Mouse (Mus musculus) neural tube, embryonic 11.5 days (tissue): ENCODE data around the gene Abca1. TPM values are rescaled to one million over a fixed set of nuclear protein-coding genes. Genes with fewer than 3 reads are reported as not detected.

ENCODE experiments used
- ATAC-seq: fragments of 200-750 bp; cut with Nextera tagmentation; 2 replicates; pipeline ENCODE4 v1.8.0; 2017; ENCODE audit warnings: moderate number of reproducible peaks, mild to moderate bottlenecking, moderate TSS enrichment, moderate library complexity; ENCODE audit not compliant: insufficient read depth, low FRiP score, low TSS enrichment
- DNase-seq: peaks from one replicate; pipeline ENCODE4 v3.0.0-alpha.2; 2015; ENCODE audit warnings: low spot score
- H3K27ac ChIP-seq: fragments of 300-500 bp; sonication (generic); 2 replicates; pipeline ENCODE4 v1.5.1; 2014; ENCODE audit warnings: low read depth, mild to moderate bottlenecking, low read length
- H3K27me3 ChIP-seq: fragments of 300-500 bp; sonication (generic); 2 replicates; pipeline ENCODE4 v1.6.1; 2014; ENCODE audit warnings: mild to moderate bottlenecking, low read length, mixed read lengths; ENCODE audit not compliant: control insufficient read depth, insufficient read depth
- H3K36me3 ChIP-seq: fragments of 300-500 bp; sonication (generic); 2 replicates; pipeline ENCODE4 v1.6.1; 2014; ENCODE audit warnings: mild to moderate bottlenecking, low read length, moderate library complexity, mixed read lengths; ENCODE audit not compliant: control insufficient read depth, insufficient read depth
- H3K4me1 ChIP-seq: fragments of 300-500 bp; sonication (generic); 2 replicates; pipeline ENCODE4 v1.6.1; 2014; ENCODE audit warnings: low read length, mixed read lengths; ENCODE audit not compliant: control insufficient read depth, insufficient read depth
- H3K4me2 ChIP-seq: fragments of 300-500 bp; sonication (generic); 2 replicates; pipeline ENCODE4 v1.6.1; 2014; ENCODE audit warnings: low read depth, mild to moderate bottlenecking, moderate library complexity
- H3K4me3 ChIP-seq: fragments of 300-500 bp; sonication (generic); 2 replicates; pipeline ENCODE4 v1.5.1; 2014; ENCODE audit warnings: low read depth, low read length
- H3K9ac ChIP-seq: fragments of 300-500 bp; sonication (generic); 2 replicates; pipeline ENCODE4 v1.6.1; 2014; ENCODE audit warnings: mild to moderate bottlenecking, low read length
- H3K9me3 ChIP-seq: fragments of 300-500 bp; sonication (generic); 2 replicates; pipeline ENCODE4 v1.6.1; 2016; ENCODE audit warnings: low read length; ENCODE audit not compliant: control insufficient read depth
- WGBS: fragments of 180-500 bp; shearing (Covaris S2); extraction: QIAGEN DNeasy Blood & Tissue Kit; methylation state at CpG from one replicate; pipeline ENCODE4 v1.1.7; 2014; 5-methylcytosine and 5-hydroxymethylcytosine counted together
- polyA plus RNA-seq: library from polyadenylated mRNA; unstranded; fragments of >200 nt; fragmentation: Nextera tagmentation; extraction: Ambion mirVana; gene quantifications from 2 replicates; pipeline ENCODE4 v1.2.1, GENCODE M21; 2014

Gene Abca1
- polyA plus RNA-seq, 1 experiment from 2014 or later, result 11.0 TPM

DNA sequence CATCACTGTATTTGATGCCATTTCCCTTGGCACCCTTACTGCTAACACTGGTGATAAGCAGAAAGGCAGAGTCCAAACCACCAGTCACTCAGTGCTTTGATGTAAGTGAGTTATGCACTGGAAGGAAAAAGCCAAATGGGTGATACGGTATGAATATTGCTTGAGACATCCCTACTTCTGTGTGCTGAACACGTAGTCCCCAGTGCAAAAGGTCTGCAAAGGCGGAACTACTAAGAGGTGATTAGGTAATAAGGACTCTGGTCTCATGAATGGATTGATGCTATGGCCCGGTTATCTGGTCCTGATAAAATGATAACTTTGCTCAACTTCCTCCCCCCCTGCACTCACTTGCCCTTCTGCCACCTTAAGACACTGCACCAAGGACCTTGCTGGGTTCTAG is 26.4 kb upstream of the Abca1 start:
- no peak overlapping the region for H3K4me3 ChIP-seq
- H3K27ac ChIP-seq, result no peak overlapping the region
- no peaks in the 10 kb centered on the region for H3K36me3 ChIP-seq
- no peak for DNase-seq
- 90% methylated on average over 4 of the region's 4 CpGs for WGBS
- H3K27me3 ChIP-seq, result no peaks in the 10 kb centered on the region
- ATAC-seq, result no peak
- H3K9ac ChIP-seq, result no peak overlapping the region
- H3K4me2 ChIP-seq, result no peak overlapping the region
- no peaks in the 10 kb centered on the region for H3K9me3 ChIP-seq
- H3K4me1 ChIP-seq, result no peaks in the 10 kb centered on the region

DNA sequence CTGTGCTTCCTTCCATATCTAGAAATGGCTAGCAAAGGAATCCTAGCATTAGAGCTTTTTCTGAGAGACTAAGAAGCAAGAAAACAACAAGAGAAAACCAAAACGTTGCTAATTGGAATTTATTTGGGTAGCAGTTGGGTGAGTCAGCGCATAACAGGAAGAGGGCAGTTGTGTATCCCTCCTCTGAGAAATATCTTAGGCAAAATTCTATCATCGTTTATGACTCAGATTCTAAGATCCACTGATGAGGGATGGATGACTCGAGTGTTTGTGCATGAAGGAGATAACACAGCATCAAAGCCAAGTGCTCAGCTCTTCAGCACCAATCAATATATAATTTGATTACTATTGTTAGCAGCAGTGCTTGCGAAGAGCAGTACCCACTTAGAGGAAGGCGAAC is 21.8 kb upstream of the Abca1 start:
- no peak for ATAC-seq

GRCm38 (mm10) chr4:53179308-53179820 is 19.7 kb upstream of the Abca1 start:
- H3K4me3 ChIP-seq, result no peak overlapping the region
- H3K27ac ChIP-seq, result no peak overlapping the region
- WGBS, result 67% methylated on average over 10 of the region's 10 CpGs
- H3K9me3 ChIP-seq, result no peaks in the 10 kb centered on the region
- DNase-seq (no peak), ATAC-seq (no peak)
- no peaks in the 10 kb centered on the region for H3K36me3 ChIP-seq
- H3K4me2 ChIP-seq, result no peak overlapping the region
- no peaks in the 10 kb centered on the region for H3K27me3 ChIP-seq
- no peak overlapping the region for H3K9ac ChIP-seq
- H3K4me1 ChIP-seq, result no peaks in the 10 kb centered on the region

More for the DNA sequence above, 21.8 kb upstream of the Abca1 start:
- H3K36me3 ChIP-seq, result no peaks in the 10 kb centered on the region
- WGBS, result 84% methylated on average over 6 of the region's 6 CpGs
- H3K27me3 ChIP-seq, result no peaks in the 10 kb centered on the region
- no peaks in the 10 kb centered on the region for H3K9me3 ChIP-seq
- no peak overlapping the region for H3K4me2 ChIP-seq
- H3K4me3 ChIP-seq, result no peak overlapping the region
- DNase-seq, result no peak
- H3K4me1 ChIP-seq, result no peaks in the 10 kb centered on the region
- no peak overlapping the region for H3K9ac ChIP-seq
- H3K27ac ChIP-seq, result no peak overlapping the region

- no peak for ATAC-seq
- no peaks in the 10 kb centered on the region for H3K27me3 ChIP-seq
- H3K4me3 ChIP-seq, result no peak overlapping the region
- WGBS, result 88% methylated on average over 7 of the region's 7 CpGs
- no peaks in the 10 kb centered on the region for H3K9me3 ChIP-seq
- no peaks in the 10 kb centered on the region for H3K36me3 ChIP-seq
- H3K9ac ChIP-seq, result no peak overlapping the region
- DNase-seq, result no peak
- H3K27ac ChIP-seq, result no peak overlapping the region
- H3K4me1 ChIP-seq, result no peaks in the 10 kb centered on the region
- H3K4me2 ChIP-seq, result no peak overlapping the region
Observed at GRCm38 (mm10) chr4:53178489-53178888, 18.8 kb upstream of the Abca1 start.

GRCm38 (mm10) chr4:53177696-53178095 is 18.0 kb upstream of the Abca1 start:
- DNase-seq (no peak), ATAC-seq (no peak)
- 90% methylated on average over 8 of the region's 8 CpGs for WGBS
- H3K9ac ChIP-seq, result no peak overlapping the region
- no peaks in the 10 kb centered on the region for H3K4me1 ChIP-seq
- no peaks in the 10 kb centered on the region for H3K36me3 ChIP-seq
- H3K4me3 ChIP-seq, result no peak overlapping the region
- H3K27me3 ChIP-seq, result no peaks in the 10 kb centered on the region
- H3K4me2 ChIP-seq, result no peak overlapping the region
- no peak overlapping the region for H3K27ac ChIP-seq
- H3K9me3 ChIP-seq, result no peaks in the 10 kb centered on the region

GRCm38 (mm10) chr4:53174906-53175305 is 15.2 kb upstream of the Abca1 start:
- Histone ChIP-seq H3K36me3 (no peaks in the 10 kb centered on the region), H3K4me2 (no peak overlapping the region), H3K4me1 (no peaks in the 10 kb centered on the region), H3K4me3 (no peak overlapping the region), H3K27me3 (no peaks in the 10 kb centered on the region), H3K9me3 (no peaks in the 10 kb centered on the region), H3K27ac (no peak overlapping the region), H3K9ac (no peak overlapping the region)
- no peak for DNase-seq
- 92% methylated on average over 7 of the region's 7 CpGs for WGBS
- ATAC-seq, result no peak

DNA sequence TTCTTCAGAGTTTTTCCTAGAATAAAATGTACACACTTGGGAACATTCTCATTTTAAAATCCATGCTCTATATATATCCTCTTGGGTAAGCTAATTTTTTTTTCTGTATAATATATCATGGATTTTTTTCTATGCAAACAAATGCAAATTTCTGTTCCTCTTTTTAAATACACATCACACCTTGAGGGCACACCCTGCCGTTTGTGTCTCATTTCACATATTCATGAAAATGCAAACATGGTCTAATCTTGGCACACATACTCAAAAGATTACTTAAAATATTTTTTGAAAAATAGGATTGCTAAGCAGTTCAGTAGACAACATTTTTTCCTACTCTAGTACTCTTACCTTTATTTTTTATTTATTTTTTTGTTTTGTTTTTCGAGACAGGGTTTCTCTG is 10.7 kb upstream of the Abca1 start:
- H3K4me2 ChIP-seq, result no peak overlapping the region
- no peaks in the 10 kb centered on the region for H3K36me3 ChIP-seq
- DNase-seq (no peak), ATAC-seq (no peak)
- no peak overlapping the region for H3K27ac ChIP-seq
- no peak overlapping the region for H3K9ac ChIP-seq
- no peaks in the 10 kb centered on the region for H3K9me3 ChIP-seq
- H3K4me1 ChIP-seq, result no peaks in the 10 kb centered on the region
- H3K4me3 ChIP-seq, result no peak overlapping the region
- WGBS, result 82% methylated on average over 2 of the region's 2 CpGs
- H3K27me3 ChIP-seq, result no peaks in the 10 kb centered on the region

DNA sequence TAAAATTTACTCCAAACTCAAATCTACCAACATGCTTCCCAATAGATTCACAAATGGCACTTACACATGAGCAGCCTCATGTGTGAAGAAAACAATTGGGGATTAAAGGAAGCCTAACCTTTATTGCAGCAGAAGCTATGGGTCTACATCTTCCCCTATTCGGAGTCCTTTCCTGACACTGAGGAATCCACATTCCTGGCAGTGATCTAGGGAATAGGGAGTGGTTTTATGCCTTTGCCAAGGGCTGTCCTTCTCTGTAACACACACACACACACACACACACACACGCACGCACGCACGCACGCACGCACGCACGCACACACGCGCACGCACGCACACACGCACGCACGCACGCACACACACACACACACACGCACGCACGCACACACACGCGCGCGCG is 5.5 kb upstream of the Abca1 start:
- Histone ChIP-seq H3K4me2 (no peak overlapping the region), H3K4me3 (no peak overlapping the region), H3K4me1 (no peaks in the 10 kb centered on the region), H3K27me3 (no peaks in the 10 kb centered on the region), H3K9me3 (no peaks in the 10 kb centered on the region), H3K27ac (no peak overlapping the region), H3K9ac (no peak overlapping the region), H3K36me3 (no peaks in the 10 kb centered on the region)
- no peak for DNase-seq
- WGBS, result 75% methylated on average over 6 of the region's 25 CpGs
- ATAC-seq, result no peak

DNA sequence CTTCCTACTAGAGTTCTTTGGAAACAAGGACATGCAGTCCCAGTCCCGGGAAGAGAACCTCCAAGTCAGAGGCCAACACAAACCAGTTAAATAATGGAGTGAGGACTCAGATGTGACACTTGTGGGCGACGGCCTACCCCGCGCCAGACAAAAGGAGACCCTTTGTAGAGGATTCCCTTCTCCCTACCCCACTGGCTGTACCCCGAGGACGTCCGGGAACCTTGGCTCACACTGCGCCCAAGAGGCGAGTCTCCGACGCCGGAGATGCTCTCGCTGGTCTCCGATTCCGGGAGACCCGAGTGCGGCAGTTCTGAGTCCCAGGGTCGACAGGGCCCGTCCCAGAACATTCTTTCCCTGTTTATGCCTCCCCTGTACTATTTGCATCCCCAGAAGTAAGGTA is 519 bp downstream of the Abca1 start:
- under 1% methylated on average over 20 of the region's 20 CpGs for WGBS

More for the DNA sequence above, 519 bp downstream of the Abca1 start:
- Histone ChIP-seq H3K9ac (peak overlapping the region; percentile 57), H3K4me3 (peak overlapping the region; percentile 53), H3K27ac (peak overlapping the region; percentile 15; the same call in 1 of the 2 replicates), H3K36me3 (no peaks in the 10 kb centered on the region), H3K4me2 (peak overlapping the region; percentile 82), H3K27me3 (no peaks in the 10 kb centered on the region), H3K4me1 (no peaks in the 10 kb centered on the region), H3K9me3 (no peaks in the 10 kb centered on the region)
- ATAC-seq, result peak; percentile 48
- DNase-seq, result peak; percentile 54
